Mouse (Mus musculus) lung, postnatal 25 days (tissue): Measurements from ENCODE around the gene Irf8.
A peak's percentile ranks its signal among the peaks of the same experiment; 100 is the strongest.

Experiments
- DNase-seq: peaks from one replicate; pipeline ENCODE4 v3.0.0; 2022; ENCODE audit warnings: low spot score

Irf8 gene

DNA sequence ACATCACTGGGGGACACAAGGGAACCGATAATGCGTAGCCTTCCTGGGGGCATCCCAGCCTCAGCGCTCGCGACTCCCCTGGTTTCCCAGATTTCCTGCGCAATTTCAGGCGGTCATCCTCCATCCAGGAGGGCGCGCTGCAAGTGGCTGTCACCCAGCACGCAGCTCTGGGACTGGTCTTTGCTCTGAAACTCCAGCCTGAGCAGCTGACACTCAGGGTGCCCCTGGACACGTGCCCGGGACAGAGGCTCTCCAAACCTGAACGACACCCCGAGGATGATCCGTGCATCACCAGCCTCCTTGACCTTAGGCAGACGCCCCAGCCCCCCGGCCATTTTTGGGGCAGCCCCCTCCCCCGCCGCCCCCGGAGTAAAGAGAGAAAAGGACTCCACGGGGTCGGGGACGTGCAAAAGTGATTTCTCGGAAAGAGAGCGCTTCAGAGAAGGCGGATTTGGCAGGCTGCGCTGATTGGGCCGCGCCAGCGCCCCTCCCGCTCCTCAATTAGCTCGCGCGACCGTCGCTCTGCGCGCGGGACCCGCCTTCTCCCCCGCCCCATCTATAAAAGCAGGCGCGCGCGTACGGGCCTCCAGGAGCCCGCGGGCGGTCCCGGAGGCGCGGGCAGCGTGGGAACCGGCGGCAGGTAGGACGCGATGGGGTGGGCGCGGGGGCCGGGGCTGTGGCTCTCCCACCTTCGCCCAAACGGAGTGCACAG, at the start of gene Irf8:
Gene Irf8, plus strand, starts transcription at position 589 of the 712 bp plus-strand sequence.
- DNase-seq: peak; percentile 87

- DNase-seq: no peak
These were observed 49.6 kb upstream of the Irf8 start for GRCm38 (mm10) chr8:120686576-120686975.

GRCm38 (mm10) chr8:120687786-120688185, 48.4 kb upstream of the Irf8 start:
- DNase-seq: no peak

DNA sequence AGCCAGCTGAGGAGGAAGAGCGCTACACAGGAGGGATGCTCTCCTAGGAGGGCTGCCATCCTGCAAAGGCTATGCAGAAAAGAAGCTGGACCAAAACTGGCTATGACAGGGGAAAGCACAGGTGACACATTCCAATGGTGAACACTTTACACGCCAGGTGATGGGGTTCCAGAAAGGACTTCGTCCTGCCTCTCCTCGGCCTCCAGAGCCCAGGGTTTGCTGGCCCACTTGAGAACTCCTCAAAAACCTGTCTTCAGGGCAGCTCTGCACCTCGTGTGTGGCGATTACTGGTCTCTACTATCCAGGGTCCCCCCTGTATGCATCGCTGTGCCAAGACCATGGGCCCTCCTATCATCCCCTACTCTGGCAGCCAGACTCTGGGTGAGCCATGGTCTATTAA, 47.6 kb upstream of the Irf8 start:
- DNase-seq: no peak

- DNase-seq: no peak
These were observed 43.2 kb upstream of the Irf8 start for GRCm38 (mm10) chr8:120692934-120693333.

DNA sequence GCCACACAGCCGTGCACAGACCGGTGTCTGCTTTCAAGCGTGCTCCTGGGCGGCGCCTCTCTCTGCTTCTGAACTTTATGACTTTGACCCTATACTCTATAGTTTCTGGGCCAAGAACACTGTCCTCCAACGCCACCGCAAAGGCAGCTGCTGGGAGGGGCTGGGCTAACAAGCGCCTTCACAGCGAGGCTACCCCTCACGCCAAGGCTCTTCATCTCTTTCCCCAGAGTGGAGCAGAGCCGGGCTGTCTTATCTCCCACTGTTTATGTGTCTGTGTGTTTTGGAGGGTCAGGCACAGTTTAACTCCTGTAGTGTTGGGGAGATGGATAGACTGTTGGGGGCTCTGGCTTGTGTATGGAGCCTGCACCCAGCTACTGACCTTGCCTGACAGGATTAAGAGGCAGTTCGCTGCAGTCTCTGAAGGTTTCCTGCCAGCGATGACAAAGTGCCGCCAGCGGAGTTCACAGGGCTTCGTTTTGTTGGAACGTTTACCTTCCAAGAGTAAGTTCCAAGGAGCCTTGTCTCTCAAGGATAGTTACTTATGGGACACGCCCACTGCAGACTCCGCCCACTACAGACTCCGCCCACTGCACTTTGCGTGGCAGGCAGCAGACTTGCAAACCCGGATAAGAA, 42.2 kb upstream of the Irf8 start:
- DNase-seq: peak; percentile 39

DNA sequence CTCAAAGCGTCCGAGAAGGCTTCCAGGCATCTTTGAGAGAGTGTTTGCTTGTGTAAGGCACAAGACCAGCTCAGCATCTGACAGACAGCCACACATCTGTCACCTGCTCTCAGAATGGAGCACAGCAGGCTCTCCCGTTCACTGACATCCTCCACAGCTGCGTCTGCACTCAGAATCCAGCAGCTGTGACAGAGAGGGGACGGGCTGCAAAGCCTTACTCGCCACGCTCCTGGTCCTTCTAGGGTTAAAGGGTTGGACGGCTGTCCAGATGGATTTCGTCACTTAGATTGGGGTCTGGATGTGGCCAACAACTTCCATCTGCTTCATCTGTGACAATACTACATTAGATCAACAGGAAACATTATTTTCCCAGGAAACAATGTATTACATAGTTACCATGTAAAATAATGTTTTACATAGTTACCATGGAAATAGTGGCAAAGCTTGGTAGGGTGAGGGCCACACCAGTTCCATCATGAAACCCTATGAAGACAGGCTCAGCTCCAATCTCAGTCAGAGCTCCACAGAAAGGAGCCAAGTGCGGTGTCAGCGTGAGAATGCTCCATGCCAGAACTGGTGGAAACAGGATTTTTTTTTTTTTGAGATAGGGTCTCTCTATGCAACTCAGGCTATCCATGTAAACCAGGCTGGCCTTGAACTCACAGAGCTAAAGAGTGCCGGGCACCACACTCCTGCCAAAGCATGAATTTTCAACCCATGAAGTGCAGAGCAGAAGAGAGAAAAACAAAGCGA, 39.6 kb upstream of the Irf8 start:
- peak; percentile 36 for DNase-seq

DNA sequence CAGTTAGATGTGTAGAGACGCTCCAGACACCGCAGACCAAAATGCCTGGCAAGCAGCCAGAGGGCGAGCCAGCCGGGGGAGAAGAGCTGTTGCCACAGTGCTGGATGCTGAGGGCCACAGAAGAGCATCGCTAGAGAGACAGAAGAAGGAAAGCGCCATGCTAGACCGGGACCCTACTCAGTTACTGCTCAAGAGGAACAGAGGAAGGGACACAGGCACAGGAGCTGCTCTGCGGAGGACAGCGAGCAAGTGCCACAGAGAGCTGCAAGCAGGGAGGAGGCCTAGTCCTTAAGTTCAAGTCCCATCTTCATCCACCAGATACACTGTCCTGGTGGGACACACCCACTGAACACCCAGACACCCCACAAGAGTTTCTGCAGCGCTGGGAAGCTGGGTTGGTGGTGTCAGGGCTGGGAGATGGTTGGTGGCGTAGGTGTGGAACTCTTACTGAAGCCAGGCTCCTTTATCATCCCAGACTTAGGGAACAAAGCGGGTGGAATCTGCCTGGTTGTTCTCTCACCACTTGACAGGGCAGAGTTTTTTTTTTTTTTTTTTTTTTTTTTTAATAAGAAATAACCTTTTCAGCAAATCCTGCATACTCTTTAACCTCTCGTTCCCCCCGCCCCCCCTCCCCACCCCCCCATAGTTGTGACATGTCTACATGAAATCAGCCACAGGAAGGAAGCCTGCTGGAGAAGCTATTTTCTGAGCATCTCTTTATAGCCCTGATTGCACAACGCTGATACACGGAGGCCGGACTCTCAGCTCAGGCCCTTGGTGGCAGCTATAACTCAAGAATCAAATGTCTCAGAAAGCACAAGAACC, 38.8 kb upstream of the Irf8 start:
- peak; percentile 46 for DNase-seq

DNA sequence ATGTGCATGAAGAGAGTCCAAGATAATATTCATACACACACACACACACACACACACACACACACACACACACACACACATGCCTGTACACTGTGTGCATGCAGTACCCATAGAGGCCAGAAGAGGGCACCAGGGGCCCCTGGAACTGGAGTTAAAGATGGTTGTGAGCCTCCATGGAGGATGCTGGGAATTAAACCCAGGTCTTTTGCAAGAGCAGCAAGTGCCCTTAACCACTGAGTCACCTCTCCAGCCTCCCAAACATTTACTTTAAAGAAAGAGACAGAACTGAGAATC, 38.2 kb upstream of the Irf8 start:
- no peak for DNase-seq

GRCm38 (mm10) chr8:120698426-120698825, 37.7 kb upstream of the Irf8 start:
- no peak for DNase-seq

GRCm38 (mm10) chr8:120699079-120699478, 37.1 kb upstream of the Irf8 start:
- DNase-seq: no peak

GRCm38 (mm10) chr8:120699565-120699964, 36.6 kb upstream of the Irf8 start:
- DNase-seq: no peak

DNA sequence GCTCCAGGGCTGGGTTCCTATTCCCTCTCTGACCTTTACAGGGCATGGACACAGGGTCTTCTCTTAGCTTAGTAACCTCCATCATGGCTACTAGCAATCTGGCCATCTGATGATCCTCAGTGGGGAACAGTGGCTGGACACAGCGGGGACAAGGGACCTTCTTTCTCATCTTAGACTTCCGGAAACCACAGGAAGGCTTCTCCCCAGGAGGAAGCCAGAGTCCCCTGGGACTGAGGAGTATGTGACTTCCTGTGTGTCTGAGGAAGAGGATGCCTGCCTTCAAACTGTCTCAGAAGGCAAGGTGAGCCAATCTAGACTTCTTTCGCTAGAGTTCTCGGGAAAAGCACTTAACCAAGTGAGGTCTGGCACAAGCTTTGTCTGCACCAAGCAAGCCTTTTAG, 36.1 kb upstream of the Irf8 start:
- DNase-seq: no peak

DNA sequence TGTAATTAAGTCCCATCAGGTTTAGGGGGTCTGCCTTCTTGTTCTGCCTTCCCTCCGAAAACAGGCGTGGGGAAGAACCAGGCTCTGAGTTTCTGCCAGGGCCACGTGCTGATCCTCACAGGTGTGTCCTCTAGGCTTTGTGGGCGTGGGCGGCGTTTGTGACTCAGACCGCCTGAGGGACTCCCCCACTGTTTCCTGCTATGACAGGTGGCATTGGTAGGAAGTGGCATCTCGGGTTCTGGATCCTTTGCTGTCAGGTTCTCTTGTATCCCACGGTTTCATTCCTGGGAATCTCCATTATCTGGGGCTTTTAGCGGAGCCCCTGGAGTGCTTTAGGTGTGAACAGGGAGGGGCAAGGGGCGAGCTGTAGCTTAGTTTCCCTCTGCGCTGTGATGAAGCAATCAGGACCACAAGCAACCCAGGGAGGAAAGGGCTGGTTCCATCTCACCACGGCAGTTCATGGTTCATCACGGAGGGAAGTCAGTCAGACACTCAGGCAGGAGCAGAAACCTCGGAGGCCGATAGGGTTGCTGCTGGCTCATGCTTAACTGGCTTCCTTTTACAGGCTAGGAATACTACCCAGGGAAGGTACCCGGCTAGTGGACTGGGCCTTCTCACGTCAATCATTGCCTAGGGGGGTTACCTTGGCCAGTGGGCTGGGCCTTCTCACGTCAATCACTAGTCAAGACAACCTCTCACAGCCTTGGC, 34.2 kb upstream of the Irf8 start:
- peak; percentile 41 for DNase-seq

DNA sequence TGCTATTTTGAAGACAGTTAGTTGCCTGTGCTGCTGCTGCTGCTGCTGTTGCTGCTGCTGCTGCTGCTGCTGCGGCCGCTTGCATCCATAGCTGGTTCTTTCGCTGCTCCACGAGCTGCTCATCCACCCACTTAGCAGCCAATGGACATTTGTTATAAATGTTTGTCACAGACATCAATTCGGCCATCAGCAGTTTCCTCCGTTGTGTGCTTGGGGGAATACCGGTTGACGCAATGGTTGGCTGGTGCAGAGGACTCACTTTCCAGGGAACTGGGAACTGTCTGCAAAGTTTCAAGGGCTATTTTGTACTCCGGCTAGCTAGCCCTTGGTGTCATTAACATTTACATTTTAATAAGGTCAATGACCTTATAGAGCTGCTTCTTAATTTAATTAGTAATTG, 32.0 kb upstream of the Irf8 start:
- DNase-seq: peak; percentile 32

DNA sequence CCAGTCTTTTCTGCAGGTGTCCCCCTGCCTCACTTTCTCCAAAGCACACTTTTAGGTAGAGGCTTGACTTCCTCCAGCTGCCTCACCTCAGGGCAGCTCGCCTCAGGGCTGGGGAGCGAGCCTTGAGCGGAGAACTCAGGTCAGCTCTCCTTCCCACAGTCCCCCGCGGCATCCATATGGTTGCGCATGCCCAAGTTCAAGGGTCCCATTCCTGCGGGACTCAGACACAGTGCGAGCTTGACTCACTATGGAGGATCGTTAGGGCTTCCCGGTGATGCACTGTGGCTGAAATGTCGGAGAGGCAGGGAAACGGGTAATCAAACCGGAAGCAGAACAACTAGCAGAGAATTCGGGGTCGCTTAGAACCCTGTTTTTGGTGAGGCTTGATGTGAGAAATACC, 31.0 kb upstream of the Irf8 start:
- DNase-seq: no peak

GRCm38 (mm10) chr8:120706193-120706592, 30.0 kb upstream of the Irf8 start:
- no peak for DNase-seq

- DNase-seq: no peak
These were observed 27.0 kb upstream of the Irf8 start for GRCm38 (mm10) chr8:120709176-120709575.

DNA sequence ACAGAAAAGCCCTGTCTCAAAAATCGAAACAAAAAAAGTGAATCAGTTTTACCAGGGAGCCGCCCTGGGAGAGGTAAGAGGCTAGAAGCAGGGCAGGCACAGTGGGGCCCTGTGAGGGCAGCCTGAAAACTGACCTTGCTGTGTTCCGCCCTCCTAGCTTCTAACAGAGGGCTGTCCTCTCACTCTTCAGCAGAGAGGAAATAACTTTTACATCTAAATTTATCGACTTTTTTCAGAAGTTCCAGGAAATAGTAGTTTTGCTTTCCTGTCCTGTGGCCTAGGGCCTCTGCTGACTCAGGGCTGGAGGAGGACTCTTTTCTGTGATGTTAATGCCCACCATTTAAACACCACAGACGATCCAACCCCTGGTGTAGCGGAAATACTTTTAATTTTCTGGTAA, 21.0 kb upstream of the Irf8 start:
- no peak for DNase-seq

- no peak for DNase-seq
These were observed 20.0 kb upstream of the Irf8 start for GRCm38 (mm10) chr8:120715996-120716680.

- DNase-seq: no peak
These were observed 16.4 kb upstream of the Irf8 start for GRCm38 (mm10) chr8:120719586-120720236.
